Mouse (Mus musculus) spleen, adult 2 months (tissue): ENCODE data around the gene Dmd.

ENCODE experiments used
- CTCF ChIP-seq: fragments of 200-500 bp; IDR thresholded peaks from 2 replicates; pipeline ENCODE4 v1.5.1; 2011; ENCODE audit warnings: mild to moderate bottlenecking, inconsistent platforms; ENCODE audit not compliant: insufficient read depth, insufficient read length, insufficient replicate concordance; ENCODE audit errors: extremely low read depth
- POLR2A ChIP-seq: fragments of 200-500 bp; IDR thresholded peaks from 2 replicates; pipeline ENCODE4 v1.6.1; 2011; ENCODE audit warnings: low read depth, low read length, inconsistent platforms

DNA sequence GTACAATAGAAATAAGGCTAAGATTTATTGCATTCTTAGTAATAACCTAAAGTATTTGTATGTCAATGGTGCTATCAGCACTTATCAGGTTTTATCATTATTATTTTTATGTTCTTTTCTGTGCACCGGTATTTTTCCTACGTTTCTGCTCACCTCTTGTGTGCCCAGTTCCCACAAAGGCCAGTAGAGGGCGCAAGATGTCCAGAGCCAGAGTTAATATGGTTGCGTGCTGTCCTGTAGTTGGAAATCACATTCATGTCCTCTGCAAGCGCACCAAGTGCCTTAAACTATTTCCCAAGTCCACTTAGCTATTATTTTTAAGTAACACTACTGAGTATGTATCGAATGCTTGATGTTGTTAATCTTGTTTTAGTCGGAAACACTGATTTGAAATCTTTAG lies 1052.6 kb downstream of the Dmd start:
- no peak for TF ChIP-seq POLR2A
- no peak for TF ChIP-seq CTCF
